Comparison of ENCODE assay signal across 19 mouse cellular contexts in genomic region chr9:79317411-79317810, GRCm38 (mm10).
DNase-seq lines count a peak whose midpoint lies in the region; ATAC-seq and TF ChIP-seq lines count a peak whose summit lies in the region.
"Had no signal": no experiment of that assay in that cellular context is flagged by ENCODE, and none has a peak within 500 bp of the region (broad histone marks: within the 10 kb centered on the region; RNA-seq: fewer than 3 reads in every experiment).

No protein-coding gene starts in this region.

- no peak for TF ChIP-seq CTCF in lung, embryonic 14.5 days (IDR thresholded peaks at IDR 0.05; ENCODE audit: low read depth)
- TF ChIP-seq CTCF in lung, adult 2 months (IDR thresholded peaks at IDR 0.05; ENCODE audit: insufficient read depth, low read length): no peak
- TF ChIP-seq CTCF in layer of hippocampus, adult 2 months (conservative IDR thresholded peaks at IDR 0.05): no peak

- no peaks in the 10 kb centered on the region for H3K36me3 ChIP-seq in hindbrain, embryonic 14.5 days (replicated peaks; ENCODE audit: control insufficient read depth, insufficient read depth)
- no peaks in the 10 kb centered on the region for H3K36me3 ChIP-seq in hindbrain, embryonic 13.5 days
- H3K36me3 ChIP-seq in lung, embryonic 14.5 days (ENCODE audit: insufficient read depth): no peaks in the 10 kb centered on the region
- H3K36me3 ChIP-seq: hindbrain, embryonic 15.5 days; limb, embryonic 12.5 days had no signal

- H3K27ac ChIP-seq in hindbrain, embryonic 14.5 days: no peak overlapping the region
- H3K27ac ChIP-seq in hindbrain, embryonic 13.5 days: no peak overlapping the region
- no peak overlapping the region for H3K27ac ChIP-seq in lung, embryonic 14.5 days (ENCODE audit: low read depth)
- H3K27ac ChIP-seq in layer of hippocampus, adult 2 months: no peak overlapping the region
- H3K27ac ChIP-seq: hindbrain, embryonic 15.5 days; limb, embryonic 12.5 days; liver, embryonic 14.5 days had no signal

- ATAC-seq in hindbrain, embryonic 14.5 days (ENCODE audit: low FRiP score): no peak
- no peak for ATAC-seq in hindbrain, embryonic 13.5 days (ENCODE audit: low FRiP score)
- ATAC-seq in lung, embryonic 14.5 days (ENCODE audit: insufficient read depth): no peak
- ATAC-seq: CD4-positive, CD25-positive, alpha-beta regulatory T cell, adult 4 months; intestine, postnatal 0 days had no signal

- H3K4me1 ChIP-seq in hindbrain, embryonic 14.5 days (replicated peaks; ENCODE audit: control insufficient read depth, insufficient read depth, low read length): no peaks in the 10 kb centered on the region
- no peaks in the 10 kb centered on the region for H3K4me1 ChIP-seq in hindbrain, embryonic 13.5 days (replicated peaks)
- H3K4me1 ChIP-seq in lung, embryonic 14.5 days (ENCODE audit: insufficient read depth): no peaks in the 10 kb centered on the region; the same call in 1 of the 2 replicates
- H3K4me1 ChIP-seq in lung, adult 2 months (ENCODE audit: control insufficient read depth, insufficient read depth, low read length): no peaks in the 10 kb centered on the region
- H3K4me1 ChIP-seq: hindbrain, embryonic 15.5 days; limb, embryonic 12.5 days had no signal

- TF ChIP-seq POLR2A in lung, adult 2 months (IDR thresholded peaks at IDR 0.05; ENCODE audit: borderline replicate concordance, extremely low read depth, low read depth, low read length): no peak

- no peak overlapping the region for H3K4me3 ChIP-seq in hindbrain, embryonic 14.5 days (replicated peaks; ENCODE audit: low read length)
- no peak overlapping the region for H3K4me3 ChIP-seq in hindbrain, embryonic 13.5 days
- H3K4me3 ChIP-seq in lung, embryonic 14.5 days (ENCODE audit: low read depth, low read length): no peak overlapping the region
- H3K4me3 ChIP-seq in lung, adult 2 months (replicated peaks; ENCODE audit: extremely low read depth, low read depth, low read length): no peak overlapping the region
- H3K4me3 ChIP-seq in layer of hippocampus, adult 2 months: no peak overlapping the region
- H3K4me3 ChIP-seq: hindbrain, embryonic 15.5 days; limb, embryonic 12.5 days had no signal

- no peaks in the 10 kb centered on the region for H3K9me3 ChIP-seq in hindbrain, embryonic 14.5 days (ENCODE audit: control insufficient read depth, low read length)
- H3K9me3 ChIP-seq in hindbrain, embryonic 13.5 days: no peaks in the 10 kb centered on the region
- H3K9me3 ChIP-seq in lung, embryonic 14.5 days (ENCODE audit: low read depth, low read length): no peaks in the 10 kb centered on the region
- H3K9me3 ChIP-seq: hindbrain, embryonic 15.5 days; limb, embryonic 12.5 days had no signal

- DNase-seq in hindbrain, embryonic 14.5 days (ENCODE audit: low spot score): peak; percentile 35
- DNase-seq in lung, embryonic 14.5 days: peak; percentile 83
- no peak for DNase-seq in lung, adult 2 months
- DNase-seq in NIH3T3 (ENCODE audit: low read depth) (peak; percentile 3), MN1 (ENCODE audit: low spot score) (no peak)
- peak; percentile 51 for DNase-seq in brain, adult 2 months (ENCODE audit: low read depth, low spot score)
- DNase-seq in layer of hippocampus, adult 2 months (ENCODE audit: low spot score in 2 of 2): no peak
- DNase-seq: cerebellum, postnatal 25 days; embryo, embryonic 11 days; retina, postnatal 1 day; right cerebral cortex, postnatal 4 days; thymus, adult 2 months had no signal

- no peak overlapping the region for H3K9ac ChIP-seq in hindbrain, embryonic 14.5 days
- no peak overlapping the region for H3K9ac ChIP-seq in hindbrain, embryonic 13.5 days
- H3K9ac ChIP-seq in lung, embryonic 14.5 days: no peak overlapping the region
- H3K9ac ChIP-seq: hindbrain, embryonic 15.5 days; limb, embryonic 12.5 days; liver, embryonic 14.5 days had no signal

- H3K27me3 ChIP-seq in hindbrain, embryonic 14.5 days (ENCODE audit: control insufficient read depth, insufficient read depth, low read length): no peaks in the 10 kb centered on the region
- no peaks in the 10 kb centered on the region for H3K27me3 ChIP-seq in hindbrain, embryonic 13.5 days
- H3K27me3 ChIP-seq in lung, embryonic 14.5 days (ENCODE audit: insufficient read depth, low read length): no peaks in the 10 kb centered on the region
- H3K27me3 ChIP-seq: hindbrain, embryonic 15.5 days; limb, embryonic 12.5 days had no signal

- H3K4me2 ChIP-seq in hindbrain, embryonic 14.5 days (replicated peaks): no peak overlapping the region
- H3K4me2 ChIP-seq in hindbrain, embryonic 13.5 days: no peak overlapping the region
- H3K4me2 ChIP-seq in lung, embryonic 14.5 days: no peak overlapping the region
- H3K4me2 ChIP-seq: heart, embryonic 11.5 days; hindbrain, embryonic 15.5 days; limb, embryonic 12.5 days had no signal

Comparison
In these comparisons a context has a peak if more than half of its experiments do, and no peak if none do; other contexts are left out.
1. DNase-seq: peak in hindbrain, embryonic 14.5 days (single experiment), lung, embryonic 14.5 days (single experiment), NIH3T3 (single experiment) and brain, adult 2 months (single experiment); none in lung, adult 2 months (single experiment), layer of hippocampus, adult 2 months (0 of 2) and MN1 (single experiment).